Comparison of ENCODE assay signal across 8 mouse cellular contexts in the genomic region with DNA sequence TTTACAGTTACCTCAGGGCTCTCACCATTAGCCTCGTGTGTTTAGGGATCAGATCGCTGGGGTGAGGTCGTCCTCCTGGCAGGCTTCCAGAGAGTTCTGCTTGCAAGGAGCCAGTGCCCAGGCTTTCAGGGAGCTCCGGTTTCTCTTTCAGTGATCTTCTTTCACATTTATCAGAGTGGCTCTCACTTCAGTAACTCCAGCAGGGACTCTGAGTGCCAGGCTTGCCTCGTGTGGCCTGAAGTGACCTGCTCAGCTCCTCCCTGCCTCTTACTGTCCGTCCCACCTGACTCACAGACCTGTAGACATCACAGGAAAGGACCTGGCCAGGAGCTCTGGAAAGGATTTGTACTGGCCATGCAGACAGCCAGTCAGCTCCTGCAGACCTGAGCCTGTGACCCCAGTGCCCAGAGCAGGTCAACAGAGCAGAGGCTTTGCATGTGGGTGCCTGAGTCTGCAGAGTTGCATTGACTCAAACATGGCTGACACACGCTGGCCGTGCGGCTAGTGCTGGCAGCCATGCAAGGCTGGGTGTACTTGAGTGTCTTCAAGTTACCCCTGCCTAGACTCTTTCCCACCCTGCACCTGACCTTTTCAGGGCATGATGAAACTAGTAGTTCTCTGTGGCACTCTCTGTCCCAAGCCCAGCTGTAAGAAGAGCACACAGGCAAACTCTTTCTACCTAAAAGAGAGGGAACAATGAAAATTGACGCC.
DNase-seq lines count a peak whose midpoint lies in the region; ATAC-seq and TF ChIP-seq lines count a peak whose summit lies in the region.

No protein-coding gene starts in this region.

- no peak overlapping the region for H3K4me3 ChIP-seq in heart, adult 2 months
- H3K4me3 ChIP-seq in forebrain, embryonic 13.5 days, result no peak overlapping the region
- no peak overlapping the region for H3K4me3 ChIP-seq in liver, embryonic 16.5 days (ENCODE audit: low read depth, low read length)

- TF ChIP-seq EP300 in heart, adult 2 months (IDR thresholded peaks at IDR 0.05; ENCODE audit: insufficient read depth, low read depth, low read length), result no peak

- H3K9me3 ChIP-seq in forebrain, embryonic 13.5 days (replicated peaks), result no peaks in the 10 kb centered on the region
- no peaks in the 10 kb centered on the region for H3K9me3 ChIP-seq in liver, embryonic 16.5 days (replicated peaks; ENCODE audit: control insufficient read depth, low read length)

- H3K4me2 ChIP-seq in forebrain, embryonic 13.5 days, result no peak overlapping the region
- H3K4me2 ChIP-seq in liver, embryonic 16.5 days (ENCODE audit: low read depth, low read length), result no peak overlapping the region

- peak overlapping the region; percentile 31 for H3K27ac ChIP-seq in heart, adult 2 months
- no peak overlapping the region; the same call in 1 of the 2 replicates for H3K27ac ChIP-seq in forebrain, embryonic 13.5 days
- peak overlapping the region; percentile 71 for H3K27ac ChIP-seq in liver, embryonic 16.5 days (ENCODE audit: low read length)

- WGBS in heart, adult 2 months, result 41% methylated on average over 10 of the region's 10 CpGs
- WGBS in forebrain, embryonic 13.5 days, result 48% methylated on average over 10 of the region's 10 CpGs
- WGBS in liver, embryonic 16.5 days (ENCODE audit: insufficient replicate concordance), result 58% methylated on average over 10 of the region's 10 CpGs

- H3K4me1 ChIP-seq in heart, adult 2 months (ENCODE audit: control insufficient read depth, insufficient read depth, low read length), result peaks cover 16% of the 10 kb centered on the region
- peaks cover 64% of the 10 kb centered on the region for H3K4me1 ChIP-seq in forebrain, embryonic 13.5 days
- H3K4me1 ChIP-seq in liver, embryonic 16.5 days (ENCODE audit: control insufficient read depth, low read depth, low read length), result peaks cover 22% of the 10 kb centered on the region

- intact Hi-C loops in heart, adult 2 months (cut with DNase I), result no loop called here
- intact Hi-C loops in heart, postnatal 25 days (cut with DNase I), result no loop called here

- H3K27me3 ChIP-seq in heart, adult 2 months (ENCODE audit: control insufficient read depth, insufficient read depth, low read length), result no peaks in the 10 kb centered on the region
- H3K27me3 ChIP-seq in forebrain, embryonic 13.5 days, result no peaks in the 10 kb centered on the region
- no peaks in the 10 kb centered on the region for H3K27me3 ChIP-seq in liver, embryonic 16.5 days (ENCODE audit: control insufficient read depth, insufficient read depth, low read depth, low read length)

- H3K79me2 ChIP-seq in heart, adult 2 months (replicated peaks; ENCODE audit: control insufficient read depth, insufficient read depth, low read length), result no peaks in the 10 kb centered on the region

- DNase-seq in heart, adult 2 months, result no peak
- no peak for DNase-seq in heart, postnatal 25 days (ENCODE audit: low spot score)
- DNase-seq in kidney, adult 11 months, result peak; percentile 74
- DNase-seq in testis, postnatal 14 days (ENCODE audit: low spot score), result peak; percentile 21
- no peak for DNase-seq in layer of hippocampus, adult 18-20 months (ENCODE audit: low spot score in 2 of 2)
- DNase-seq in spleen, adult 12 weeks (ENCODE audit: low spot score), result no peak

- no peak for TF ChIP-seq POLR2A in heart, adult 2 months (IDR thresholded peaks at IDR 0.05; ENCODE audit: insufficient read depth, low read depth, low read length)

- H3K36me3 ChIP-seq in heart, adult 2 months (ENCODE audit: control insufficient read depth, insufficient read depth, low read length), result no peaks in the 10 kb centered on the region
- H3K36me3 ChIP-seq in forebrain, embryonic 13.5 days (ENCODE audit: poor library complexity, severe bottlenecking), result no peaks in the 10 kb centered on the region
- H3K36me3 ChIP-seq in liver, embryonic 16.5 days (ENCODE audit: control insufficient read depth, insufficient read depth), result no peaks in the 10 kb centered on the region

- H3K9ac ChIP-seq in heart, adult 2 months (ENCODE audit: low read depth, low read length), result no peak overlapping the region
- H3K9ac ChIP-seq in forebrain, embryonic 13.5 days, result peak overlapping the region; percentile 4; the same call in 1 of the 2 replicates
- H3K9ac ChIP-seq in liver, embryonic 16.5 days (ENCODE audit: low read depth, low read length), result no peak overlapping the region; the same call in 1 of the 2 replicates

- no peak for ATAC-seq in forebrain, embryonic 13.5 days
- peak; percentile 59 for ATAC-seq in liver, embryonic 16.5 days (ENCODE audit: low read depth)

- TF ChIP-seq CTCF in heart, adult 2 months (IDR thresholded peaks at IDR 0.05), result no peak

Comparison
In these comparisons a context has a peak if more than half of its experiments do, and no peak if none do; other contexts are left out.
1. DNase-seq: peak in kidney, adult 11 months (single experiment) and testis, postnatal 14 days (single experiment); none in heart, adult 2 months (0 of 2), heart, postnatal 25 days (single experiment), layer of hippocampus, adult 18-20 months (0 of 2) and spleen, adult 12 weeks (single experiment).